Mouse (Mus musculus): ENCODE data around the gene Uba7. TPM values are rescaled to one million over a fixed set of nuclear protein-coding genes. Genes with fewer than 3 reads are reported as not detected.

The Uba7 gene
- polyA plus RNA-seq, 1 experiment = not detected

GRCm38 (mm10) chr9:107957141-107957540 lies 18.2 kb upstream of the Uba7 start:
- no peak overlapping the region for H3K27ac ChIP-seq (ENCODE audit: insufficient read depth, low read depth, low read length)
- no peak for TF ChIP-seq CTCF (IDR thresholded peaks at IDR 0.05; ENCODE audit: insufficient read depth, low read depth, low read length)
- TF ChIP-seq POLR2A (IDR thresholded peaks at IDR 0.05; ENCODE audit: insufficient read depth, low read depth, low read length) = no peak
- 54% methylated on average over 6 of the region's 6 CpGs for WGBS

GRCm38 (mm10) chr9:107959896-107960295 lies 15.4 kb upstream of the Uba7 start:
- WGBS = 82% methylated on average over 6 of the region's 6 CpGs
- TF ChIP-seq POLR2A (IDR thresholded peaks at IDR 0.05; ENCODE audit: insufficient read depth, low read depth, low read length) = no peak
- Histone ChIP-seq H3K4me3 (ENCODE audit: insufficient read depth, low read depth, low read length) (no peak overlapping the region), H3K4me1 (ENCODE audit: control insufficient read depth, insufficient read depth, low read length) (peaks cover 35% of the 10 kb centered on the region), H3K27ac (ENCODE audit: insufficient read depth, low read depth, low read length) (peak overlapping the region; percentile 94)

More at GRCm38 (mm10) chr9:107957141-107957540, 18.2 kb upstream of the Uba7 start:
- peaks cover 21% of the 10 kb centered on the region for H3K4me1 ChIP-seq (ENCODE audit: control insufficient read depth, insufficient read depth, low read length)
- no peak overlapping the region for H3K4me3 ChIP-seq (ENCODE audit: insufficient read depth, low read depth, low read length)

GRCm38 (mm10) chr9:107960928-107961327 lies 14.4 kb upstream of the Uba7 start:
- Histone ChIP-seq H3K4me1 (ENCODE audit: control insufficient read depth, insufficient read depth, low read length) (peaks cover 35% of the 10 kb centered on the region), H3K4me3 (ENCODE audit: insufficient read depth, low read depth, low read length) (no peak overlapping the region), H3K27ac (ENCODE audit: insufficient read depth, low read depth, low read length) (peak overlapping the region; percentile 94)
- TF ChIP-seq CTCF (IDR thresholded peaks at IDR 0.05; ENCODE audit: insufficient read depth, low read depth, low read length) = no peak
- no peak for TF ChIP-seq POLR2A (IDR thresholded peaks at IDR 0.05; ENCODE audit: insufficient read depth, low read depth, low read length)
- WGBS = 57% methylated on average over 4 of the region's 4 CpGs

- peak overlapping the region; percentile 94 for H3K27ac ChIP-seq (ENCODE audit: insufficient read depth, low read depth, low read length)
- H3K4me3 ChIP-seq (ENCODE audit: insufficient read depth, low read depth, low read length) = peak overlapping the region; percentile 16; the same call in 1 of the 2 replicates
- TF ChIP-seq POLR2A (IDR thresholded peaks at IDR 0.05; ENCODE audit: insufficient read depth, low read depth, low read length) (no peak), CTCF (IDR thresholded peaks at IDR 0.05; ENCODE audit: insufficient read depth, low read depth, low read length) (no peak)
- 28% methylated on average over 10 of the region's 10 CpGs for WGBS
- H3K4me1 ChIP-seq (ENCODE audit: control insufficient read depth, insufficient read depth, low read length) = peaks cover 35% of the 10 kb centered on the region
Measured at GRCm38 (mm10) chr9:107961351-107961762, 13.9 kb upstream of the Uba7 start.

GRCm38 (mm10) chr9:107961881-107962280 lies 13.4 kb upstream of the Uba7 start:
- H3K27ac ChIP-seq (ENCODE audit: insufficient read depth, low read depth, low read length) = peak overlapping the region; percentile 82
- TF ChIP-seq POLR2A (IDR thresholded peaks at IDR 0.05; ENCODE audit: insufficient read depth, low read depth, low read length) = no peak
- peak; percentile 66 for TF ChIP-seq CTCF (IDR thresholded peaks at IDR 0.05; ENCODE audit: insufficient read depth, low read depth, low read length)
- peaks cover 35% of the 10 kb centered on the region for H3K4me1 ChIP-seq (ENCODE audit: control insufficient read depth, insufficient read depth, low read length)
- 18% methylated on average over 5 of the region's 5 CpGs for WGBS
- peak overlapping the region; percentile 16; the same call in 1 of the 2 replicates for H3K4me3 ChIP-seq (ENCODE audit: insufficient read depth, low read depth, low read length)

- no peak for TF ChIP-seq CTCF (IDR thresholded peaks at IDR 0.05; ENCODE audit: insufficient read depth, low read depth, low read length)
- TF ChIP-seq POLR2A (IDR thresholded peaks at IDR 0.05; ENCODE audit: insufficient read depth, low read depth, low read length) = no peak
- Histone ChIP-seq H3K4me3 (ENCODE audit: insufficient read depth, low read depth, low read length) (no peak overlapping the region), H3K27ac (ENCODE audit: insufficient read depth, low read depth, low read length) (peak overlapping the region; percentile 40; the same call in 1 of the 2 replicates), H3K4me1 (ENCODE audit: control insufficient read depth, insufficient read depth, low read length) (peaks cover 35% of the 10 kb centered on the region)
- 95% methylated on average over 9 of the region's 9 CpGs for WGBS
Measured at GRCm38 (mm10) chr9:107962916-107963315, 12.4 kb upstream of the Uba7 start.

GRCm38 (mm10) chr9:107963700-107964099 lies 11.6 kb upstream of the Uba7 start:
- H3K27ac ChIP-seq (ENCODE audit: insufficient read depth, low read depth, low read length) = no peak overlapping the region
- TF ChIP-seq POLR2A (IDR thresholded peaks at IDR 0.05; ENCODE audit: insufficient read depth, low read depth, low read length) (no peak), CTCF (IDR thresholded peaks at IDR 0.05; ENCODE audit: insufficient read depth, low read depth, low read length) (peak; percentile 77)
- H3K4me1 ChIP-seq (ENCODE audit: control insufficient read depth, insufficient read depth, low read length) = peaks cover 35% of the 10 kb centered on the region
- H3K4me3 ChIP-seq (ENCODE audit: insufficient read depth, low read depth, low read length) = no peak overlapping the region
- 22% methylated on average over 5 of the region's 5 CpGs for WGBS

- TF ChIP-seq POLR2A (IDR thresholded peaks at IDR 0.05; ENCODE audit: insufficient read depth, low read depth, low read length) (no peak), CTCF (IDR thresholded peaks at IDR 0.05; ENCODE audit: insufficient read depth, low read depth, low read length) (no peak)
- Histone ChIP-seq H3K4me1 (ENCODE audit: control insufficient read depth, insufficient read depth, low read length) (peaks cover 35% of the 10 kb centered on the region), H3K27ac (ENCODE audit: insufficient read depth, low read depth, low read length) (no peak overlapping the region), H3K4me3 (ENCODE audit: insufficient read depth, low read depth, low read length) (no peak overlapping the region)
- WGBS = 93% methylated on average over 9 of the region's 9 CpGs
Measured at GRCm38 (mm10) chr9:107964681-107965080, 10.6 kb upstream of the Uba7 start.

- Histone ChIP-seq H3K4me3 (ENCODE audit: insufficient read depth, low read depth, low read length) (no peak overlapping the region), H3K27ac (ENCODE audit: insufficient read depth, low read depth, low read length) (no peak overlapping the region), H3K4me1 (ENCODE audit: control insufficient read depth, insufficient read depth, low read length) (peaks cover 19% of the 10 kb centered on the region)
- TF ChIP-seq CTCF (IDR thresholded peaks at IDR 0.05; ENCODE audit: insufficient read depth, low read depth, low read length) = no peak
- TF ChIP-seq POLR2A (IDR thresholded peaks at IDR 0.05; ENCODE audit: insufficient read depth, low read depth, low read length) = no peak
- 96% methylated on average over 10 of the region's 10 CpGs for whole genome bisulfite sequencing
Measured at GRCm38 (mm10) chr9:107966676-107967075, 8.6 kb upstream of the Uba7 start.

GRCm38 (mm10) chr9:107967437-107967836 lies 7.9 kb upstream of the Uba7 start:
- 87% methylated on average over 6 of the region's 6 CpGs for WGBS
- Histone ChIP-seq H3K27ac (ENCODE audit: insufficient read depth, low read depth, low read length) (no peak overlapping the region), H3K4me1 (ENCODE audit: control insufficient read depth, insufficient read depth, low read length) (peaks cover 11% of the 10 kb centered on the region), H3K4me3 (ENCODE audit: insufficient read depth, low read depth, low read length) (no peak overlapping the region)
- TF ChIP-seq CTCF (IDR thresholded peaks at IDR 0.05; ENCODE audit: insufficient read depth, low read depth, low read length) = no peak
- no peak for TF ChIP-seq POLR2A (IDR thresholded peaks at IDR 0.05; ENCODE audit: insufficient read depth, low read depth, low read length)

All from olfactory bulb, adult 2 months (tissue).